Mouse (Mus musculus) CH12.LX (cell line): ENCODE data around the gene Ano1. TPM values are rescaled to one million over a fixed set of nuclear protein-coding genes. Genes with fewer than 3 reads are reported as not detected.

Source experiments
- DNase-seq: peaks from one replicate; pipeline ENCODE4 v3.0.0-alpha.2; 2013; ENCODE audit errors: extremely low read depth
- H3K27ac ChIP-seq: 2 replicates; pipeline ENCODE4 v1.5.1; 2012; ENCODE audit warnings: low read depth, mild to moderate bottlenecking, control low read depth, moderate library complexity; ENCODE audit not compliant: insufficient read depth
- H3K27me3 ChIP-seq: replicated peaks from 2 replicates; pipeline ENCODE3; 2012; ENCODE audit warnings: inconsistent platforms
- H3K36me3 ChIP-seq, 2 experiments: replicated peaks in 1 of 2; 2 replicates each; pipeline versions ENCODE3 to v1.6.1; 2012; ENCODE audit warnings: inconsistent platforms in 1 of 2, low read length in 1 of 2, mild to moderate bottlenecking in 1 of 2, mixed read lengths in 1 of 2, moderate library complexity in 1 of 2; ENCODE audit not compliant: control insufficient read depth in 1 of 2, insufficient read depth in 1 of 2
- H3K4me1 ChIP-seq, 2 experiments: 2 replicates each; pipeline ENCODE4 v1.6.1; 2012; ENCODE audit warnings: inconsistent platforms in 1 of 2, moderate library complexity in 1 of 2; ENCODE audit not compliant: insufficient read depth in 2 of 2, control insufficient read depth in 1 of 2
- H3K4me2 ChIP-seq: 2 replicates; pipeline ENCODE4 v1.6.1; 2012; ENCODE audit warnings: low read depth, mild to moderate bottlenecking, control low read depth; ENCODE audit not compliant: poor library complexity, insufficient read depth, severe bottlenecking
- H3K4me3 ChIP-seq, 3 experiments: fragments of 150-350 bp in 1 of 3; sonication (generic) in 1 of 3; replicated peaks in 1 of 3; 2 replicates each; pipeline versions ENCODE3 to v1.5.1; 2011 to 2012; ENCODE audit warnings: low read depth in 2 of 3, low read length in 2 of 3, mild to moderate bottlenecking in 2 of 3, moderate library complexity in 2 of 3, control low read depth in 1 of 3, improper control_type of control experiment in 1 of 3, inconsistent platforms in 1 of 3, mixed read lengths in 1 of 3; ENCODE audit not compliant: poor library complexity in 1 of 3
- H3K79me2 ChIP-seq: replicated peaks from 2 replicates; pipeline ENCODE4 v1.6.1; 2012; ENCODE audit warnings: mild to moderate bottlenecking, moderate library complexity; ENCODE audit not compliant: control insufficient read depth, poor library complexity, insufficient read depth, severe bottlenecking; ENCODE audit errors: extremely low read depth
- H3K9ac ChIP-seq: 2 replicates; pipeline ENCODE4 v1.6.1; 2012; ENCODE audit warnings: low read depth, mild to moderate bottlenecking, control low read depth, moderate library complexity; ENCODE audit not compliant: insufficient read depth
- H3K9me3 ChIP-seq: replicated peaks from 2 replicates; pipeline ENCODE3; 2012; ENCODE audit warnings: low read length, inconsistent platforms, mixed read lengths
- CHD1 ChIP-seq: IDR thresholded peaks from 2 replicates; pipeline ENCODE4 v1.6.1; 2012; ENCODE audit warnings: low read depth, low read length, improper control_type of control experiment, inconsistent platforms
- CHD2 ChIP-seq: IDR thresholded peaks from 2 replicates; pipeline ENCODE4 v1.6.1; 2011; ENCODE audit warnings: low read length, improper control_type of control experiment
- EP300 ChIP-seq: IDR thresholded peaks from 2 replicates; pipeline ENCODE4 v1.6.1; 2011; ENCODE audit warnings: low read length, improper control_type of control experiment
- GABPA ChIP-seq: IDR thresholded peaks from 2 replicates; pipeline ENCODE4 v1.6.1; 2012; ENCODE audit warnings: low read depth, low read length, improper control_type of control experiment, inconsistent platforms; ENCODE audit not compliant: insufficient replicate concordance
- HCFC1 ChIP-seq: IDR thresholded peaks from 2 replicates; pipeline ENCODE4 v1.6.1; 2012; ENCODE audit warnings: low read depth, mild to moderate bottlenecking, inconsistent platforms, low read length, improper control_type of control experiment
- IRF4 ChIP-seq: IDR thresholded peaks from 2 replicates; pipeline ENCODE4 v1.6.1; 2014; ENCODE audit warnings: low read depth, mild to moderate bottlenecking, inconsistent platforms, low read length, improper control_type of control experiment
- JUN ChIP-seq: IDR thresholded peaks from 2 replicates; pipeline ENCODE4 v1.6.1; 2011; ENCODE audit warnings: low read depth, mild to moderate bottlenecking, low read length, improper control_type of control experiment, moderate library complexity; ENCODE audit not compliant: insufficient read depth
- JUND ChIP-seq: conservative IDR thresholded peaks from 2 replicates; pipeline ENCODE4 v1.6.1; 2011; ENCODE audit warnings: low read depth, low read length, improper control_type of control experiment
- KAT2A ChIP-seq: IDR thresholded peaks from 2 replicates; pipeline ENCODE4 v1.6.1; 2012; ENCODE audit warnings: low read length, improper control_type of control experiment, inconsistent platforms; ENCODE audit not compliant: insufficient replicate concordance
- MAFK ChIP-seq: IDR thresholded peaks from 2 replicates; pipeline ENCODE4 v1.6.1; 2011; ENCODE audit warnings: low read length, improper control_type of control experiment; ENCODE audit not compliant: insufficient replicate concordance
- MAX ChIP-seq: IDR thresholded peaks from 2 replicates; pipeline ENCODE4 v1.6.1; 2011; ENCODE audit warnings: low read length, improper control_type of control experiment
- MAZ ChIP-seq: IDR thresholded peaks from 2 replicates; pipeline ENCODE4 v1.6.1; 2012; ENCODE audit warnings: low read depth, mild to moderate bottlenecking, inconsistent platforms, low read length, improper control_type of control experiment, moderate library complexity
- MEF2A ChIP-seq: IDR thresholded peaks from 2 replicates; pipeline ENCODE4 v1.6.1; 2014; ENCODE audit warnings: low read depth, mild to moderate bottlenecking, inconsistent platforms, low read length, improper control_type of control experiment, borderline replicate concordance
- MXI1 ChIP-seq: IDR thresholded peaks from 2 replicates; pipeline ENCODE4 v1.6.1; 2011; ENCODE audit warnings: mild to moderate bottlenecking, low read depth, low read length, improper control_type of control experiment
- MYC ChIP-seq: IDR thresholded peaks from 2 replicates; pipeline ENCODE4 v1.6.1; 2011; ENCODE audit warnings: low read depth, mild to moderate bottlenecking, improper control_type of control experiment, low read length
- PAX5 ChIP-seq: IDR thresholded peaks from 2 replicates; pipeline ENCODE4 v1.6.1; 2012; ENCODE audit warnings: low read length, inconsistent platforms, mixed read lengths
- POLR2A ChIP-seq: IDR thresholded peaks from 2 replicates; pipeline ENCODE4 v1.6.1; 2011; ENCODE audit warnings: low read depth, mild to moderate bottlenecking, improper control_type of control experiment, low read length
- POLR2AphosphoS2 ChIP-seq: IDR thresholded peaks from 2 replicates; pipeline ENCODE4 v1.6.1; 2011; ENCODE audit warnings: low read depth, low read length, improper control_type of control experiment
- RCOR1 ChIP-seq: conservative IDR thresholded peaks from 2 replicates; pipeline ENCODE4 v1.6.1; 2012; ENCODE audit warnings: low read depth, mild to moderate bottlenecking, inconsistent platforms, low read length, improper control_type of control experiment
- SIN3A ChIP-seq: IDR thresholded peaks from 2 replicates; pipeline ENCODE4 v1.6.1; 2012; ENCODE audit warnings: low read length, improper control_type of control experiment, inconsistent platforms
- SMC3 ChIP-seq: IDR thresholded peaks from 2 replicates; pipeline ENCODE4 v1.6.1; 2011; ENCODE audit warnings: low read depth, low read length, improper control_type of control experiment
- ZC3H11A ChIP-seq: IDR thresholded peaks from 2 replicates; pipeline ENCODE4 v1.6.1; 2012; ENCODE audit warnings: low read depth, mild to moderate bottlenecking, inconsistent platforms, low read length, improper control_type of control experiment
- ZKSCAN1 ChIP-seq: IDR thresholded peaks from 2 replicates; pipeline ENCODE4 v1.6.1; 2012; ENCODE audit warnings: low read depth, inconsistent platforms, low read length, improper control_type of control experiment, borderline replicate concordance
- ZNF384 ChIP-seq: IDR thresholded peaks from 2 replicates; pipeline ENCODE4 v1.6.1; 2012; ENCODE audit warnings: low read depth, low read length, improper control_type of control experiment, inconsistent platforms
- dilution Hi-C: fragments of 300-500 bp; cut with MboI; formaldehyde crosslinking; loops from 2 replicates; pipeline ENCODE4 v1.14.3; 2020; ENCODE audit warnings: low sequenced_read_pairs; ENCODE audit not compliant: extremely low pct_unique_long_range_greater_than_20kb, extremely low pct_ligation_motif_present
- in situ Hi-C: fragments of 300-500 bp; cut with MboI; formaldehyde crosslinking; loops from 3 replicates; pipeline ENCODE4 v1.14.3; 2019; ENCODE audit warnings: low sequenced_read_pairs, low pct_ligation_motif_present, low pct_unique_long_range_greater_than_20kb, mixed read lengths
- polyA plus RNA-seq: library from polyadenylated mRNA; unstranded; fragments of >175 nt; gene quantifications from 2 replicates; pipeline ENCODE4 v1.2.1, GENCODE M21; 2012; ENCODE audit warnings: low read depth; ENCODE audit not compliant: insufficient read length
- total RNA-seq, 2 experiments: library from RNA; depleted of rRNA; stranded (reverse); fragments of 300-350 nt in 1 of 2; fragments of >200 nt in 1 of 2; gene quantifications; 2 replicates each; pipeline ENCODE4 v1.2.3; 2012 to 2014

Gene Ano1
- total and polyA plus RNA-seq, 3 experiments, result not detected

GRCm38 (mm10) chr7:144724283-144724682 is 27.5 kb downstream of the Ano1 start:
- in situ Hi-C loops (no loop called here), dilution Hi-C loops (no loop called here)
- H3K36me3 ChIP-seq, result no peaks in the 10 kb centered on the region
- no peak overlapping the region for H3K4me2 ChIP-seq
- H3K4me3 ChIP-seq, result no peak overlapping the region
- no peak for DNase-seq
- no peak overlapping the region for H3K27ac ChIP-seq
- H3K27me3 ChIP-seq, result peaks cover 65% of the 10 kb centered on the region
- TF ChIP-seq MAX (no peak), IRF4 (no peak), SMC3 (no peak), GABPA (no peak), CHD1 (no peak), SIN3A (no peak), POLR2AphosphoS2 (no peak), JUN (no peak), POLR2A (no peak), JUND (no peak), KAT2A (no peak), MAFK (no peak), EP300 (no peak), MYC (no peak), MAZ (no peak), CHD2 (no peak), HCFC1 (no peak), MEF2A (no peak)
- H3K9ac ChIP-seq, result no peak overlapping the region
- H3K4me1 ChIP-seq, result no peaks in the 10 kb centered on the region
- H3K79me2 ChIP-seq, result no peaks in the 10 kb centered on the region
- H3K9me3 ChIP-seq, result no peaks in the 10 kb centered on the region

DNA sequence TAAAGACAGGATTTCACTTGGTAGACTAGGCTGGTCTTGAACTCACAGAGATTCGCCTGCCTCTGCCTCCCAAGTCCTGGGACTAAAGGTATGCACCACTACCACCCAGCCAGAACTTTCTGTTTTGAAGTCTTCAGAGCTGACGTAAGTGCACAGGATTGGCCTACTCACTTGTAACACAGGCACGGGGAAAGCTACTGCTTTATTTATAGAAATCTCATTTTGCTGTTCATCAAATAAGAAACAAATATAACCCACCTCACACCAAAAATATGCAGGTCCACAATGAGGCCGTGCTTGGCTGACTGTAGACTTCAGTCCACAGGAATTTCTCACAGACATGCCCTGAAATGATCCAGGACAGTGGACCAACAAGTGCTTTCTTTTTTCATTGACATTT is 31.8 kb downstream of the Ano1 start:
- DNase-seq, result no peak
- H3K4me3 ChIP-seq, result no peak overlapping the region
- H3K36me3 ChIP-seq, result no peaks in the 10 kb centered on the region
- H3K27ac ChIP-seq, result no peak overlapping the region
- TF ChIP-seq MAX, result no peak
- no peak for TF ChIP-seq RCOR1
- TF ChIP-seq KAT2A, result no peak
- TF ChIP-seq MEF2A, result no peak
- TF ChIP-seq ZNF384, result no peak
- no peak for TF ChIP-seq ZC3H11A
- no peak for TF ChIP-seq HCFC1
- no peak for TF ChIP-seq POLR2A
- TF ChIP-seq PAX5, result no peak
- TF ChIP-seq MXI1, result no peak
- no peak for TF ChIP-seq ZKSCAN1
- no peak for TF ChIP-seq CHD1
- in situ Hi-C loops (no loop called here), dilution Hi-C loops (no loop called here)
- peaks cover 88% of the 10 kb centered on the region for H3K27me3 ChIP-seq
- H3K9ac ChIP-seq, result no peak overlapping the region
- H3K79me2 ChIP-seq, result no peaks in the 10 kb centered on the region
- no peak overlapping the region for H3K4me2 ChIP-seq
- H3K9me3 ChIP-seq, result no peaks in the 10 kb centered on the region
- no peaks in the 10 kb centered on the region for H3K4me1 ChIP-seq
